In genomic region chr15:102696899-102697298, GRCm38 (mm10) we compare ENCODE assay signal across 21 mouse cellular contexts. TPM values are rescaled to one million over a fixed set of nuclear protein-coding genes. Genes with fewer than 3 reads are reported as not detected.
DNase-seq lines count a peak whose midpoint lies in the region; ATAC-seq and TF ChIP-seq lines count a peak whose summit lies in the region.
"Had no signal": no experiment of that assay in that cellular context is flagged by ENCODE, and none has a peak within 500 bp of the region (broad histone marks: within the 10 kb centered on the region; RNA-seq: fewer than 3 reads in every experiment).

No protein-coding gene starts in this region.

- H3K4me2 ChIP-seq in neural tube, embryonic 14.5 days (ENCODE audit: low read depth, low read length), result no peak overlapping the region
- H3K4me2 ChIP-seq: forebrain, embryonic 13.5 days; hindbrain, embryonic 12.5 days; hindbrain, embryonic 15.5 days had no signal

- no peak for ATAC-seq in neural tube, embryonic 14.5 days (ENCODE audit: low read depth)
- ATAC-seq: activated CD4-positive, CD25-positive, alpha-beta regulatory T cell, adult 4 months; forebrain, embryonic 13.5 days; forebrain, embryonic 16.5 days had no signal

- no peak for TF ChIP-seq CTCF in lung, adult 2 months (IDR thresholded peaks at IDR 0.05; ENCODE audit: insufficient read depth, low read length)

- no peak overlapping the region for H3K4me3 ChIP-seq in lung, adult 2 months (replicated peaks; ENCODE audit: extremely low read depth, low read depth, low read length)
- H3K4me3 ChIP-seq in neural tube, embryonic 14.5 days (ENCODE audit: low read depth, low read length), result no peak overlapping the region
- H3K4me3 ChIP-seq: forebrain, embryonic 10.5 days; forebrain, embryonic 13.5 days; heart, adult 2 months; heart, embryonic 10.5 days; hindbrain, embryonic 12.5 days; hindbrain, embryonic 15.5 days had no signal

- H3K27me3 ChIP-seq in neural tube, embryonic 14.5 days (ENCODE audit: control insufficient read depth, insufficient read depth, low read length), result peaks cover 8% of the 10 kb centered on the region; the same call in 1 of the 2 replicates

- H3K4me1 ChIP-seq in lung, adult 2 months (ENCODE audit: control insufficient read depth, insufficient read depth, low read length), result peaks cover 7% of the 10 kb centered on the region
- peaks cover 27% of the 10 kb centered on the region; the same call in 1 of the 2 replicates for H3K4me1 ChIP-seq in neural tube, embryonic 14.5 days (ENCODE audit: control insufficient read depth, insufficient read depth, low read length)

- no peaks in the 10 kb centered on the region for H3K9me3 ChIP-seq in neural tube, embryonic 14.5 days (ENCODE audit: control insufficient read depth, low read length)
- H3K9me3 ChIP-seq: forebrain, embryonic 10.5 days; forebrain, embryonic 13.5 days; heart, embryonic 10.5 days; hindbrain, embryonic 12.5 days; hindbrain, embryonic 15.5 days had no signal

- peak overlapping the region; percentile 83; the same call in 1 of the 2 replicates for H3K27ac ChIP-seq in neural tube, embryonic 14.5 days (ENCODE audit: low read depth, low read length)
- H3K27ac ChIP-seq: forebrain, embryonic 10.5 days; forebrain, embryonic 13.5 days; heart, adult 2 months; heart, embryonic 10.5 days; hindbrain, embryonic 12.5 days; hindbrain, embryonic 15.5 days had no signal

- no peak for TF ChIP-seq POLR2A in lung, adult 2 months (IDR thresholded peaks at IDR 0.05; ENCODE audit: borderline replicate concordance, extremely low read depth, low read depth, low read length)

- H3K9ac ChIP-seq in neural tube, embryonic 14.5 days (replicated peaks; ENCODE audit: low read depth, low read length), result no peak overlapping the region
- H3K9ac ChIP-seq: forebrain, embryonic 13.5 days; hindbrain, embryonic 12.5 days; hindbrain, embryonic 15.5 days had no signal

- 35% methylated on average over 3 of the region's 3 CpGs for WGBS in lung, adult 2 months
- 31% methylated on average over 3 of the region's 3 CpGs for WGBS in neural tube, embryonic 14.5 days

- DNase-seq in lung, adult 18-20 months, result peak; percentile 62 to 71
- DNase-seq in lung, adult 2 months, result no peak
- DNase-seq in lung, postnatal 14 days, result peak; percentile 27
- DNase-seq in cerebellum, adult 9-11 months, result no peak
- DNase-seq in spleen, adult 12 weeks (ENCODE audit: low spot score), result no peak
- DNase-seq: adrenal gland, adult 8-10 months; adrenal gland, postnatal 25 days; cerebellum, adult 11-12 months; cerebellum, adult 8-10 months; cerebellum, postnatal 14 days; gastrocnemius, postnatal 10 days; gastrocnemius, postnatal 36 days; heart, adult 2 months had no signal

- H3K36me3 ChIP-seq in neural tube, embryonic 14.5 days (ENCODE audit: control insufficient read depth, insufficient read depth, low read length), result no peaks in the 10 kb centered on the region
- H3K36me3 ChIP-seq: forebrain, embryonic 10.5 days; heart, embryonic 10.5 days; hindbrain, embryonic 12.5 days; hindbrain, embryonic 15.5 days had no signal

RNA-seq across cellular contexts. Expression of gene Atp5g2, which starts 24.7 kb away (rescaled TPM):
- 250 and 262 TPM in 2 replicates for polyA plus RNA-seq in lung, adult 2 months (2012; rRNA removed)
- polyA plus RNA-seq in neural tube, embryonic 14.5 days (2014; fragmentation: Nextera tagmentation; extraction: Ambion mirVana), result 44.6 and 47.5 TPM in 2 replicates

RNA-seq across cellular contexts. Expression of gene Calcoco1, which starts 25.1 kb away (rescaled TPM):
- polyA plus RNA-seq in lung, adult 2 months (2012; rRNA removed), result 76.5 and 105 TPM in 2 replicates
- polyA plus RNA-seq in neural tube, embryonic 14.5 days (2014; fragmentation: Nextera tagmentation; extraction: Ambion mirVana), result 23.5 and 29.3 TPM in 2 replicates

Comparison
In these comparisons a context has a peak if more than half of its experiments do, and no peak if none do; other contexts are left out.
1. DNase-seq: peak in lung, adult 18-20 months (2 of 2) and lung, postnatal 14 days (single experiment); none in lung, adult 2 months (single experiment), cerebellum, adult 9-11 months (single experiment) and spleen, adult 12 weeks (single experiment).